Mouse (Mus musculus) leukemia stem cell, adult 10-12 weeks (primary cell): Measurements from ENCODE around the gene Casp14. TPM values are rescaled to one million over a fixed set of nuclear protein-coding genes. Genes with fewer than 3 reads are reported as not detected.

Source experiments
- polyA plus RNA-seq: library from polyadenylated mRNA; stranded (reverse); fragments of >175 nt; gene quantifications from 2 replicates; pipeline ENCODE4 v1.2.3, GENCODE M21; 2012; ENCODE audit warnings: low replicate concordance

Gene Casp14
- polyA plus RNA-seq: not detected in 2 replicates

GRCm38 (mm10) chr10:78718056-78718455 lies at the start of gene Casp14:
Casp14 (minus strand) TSS chr10:78718294.

DNA sequence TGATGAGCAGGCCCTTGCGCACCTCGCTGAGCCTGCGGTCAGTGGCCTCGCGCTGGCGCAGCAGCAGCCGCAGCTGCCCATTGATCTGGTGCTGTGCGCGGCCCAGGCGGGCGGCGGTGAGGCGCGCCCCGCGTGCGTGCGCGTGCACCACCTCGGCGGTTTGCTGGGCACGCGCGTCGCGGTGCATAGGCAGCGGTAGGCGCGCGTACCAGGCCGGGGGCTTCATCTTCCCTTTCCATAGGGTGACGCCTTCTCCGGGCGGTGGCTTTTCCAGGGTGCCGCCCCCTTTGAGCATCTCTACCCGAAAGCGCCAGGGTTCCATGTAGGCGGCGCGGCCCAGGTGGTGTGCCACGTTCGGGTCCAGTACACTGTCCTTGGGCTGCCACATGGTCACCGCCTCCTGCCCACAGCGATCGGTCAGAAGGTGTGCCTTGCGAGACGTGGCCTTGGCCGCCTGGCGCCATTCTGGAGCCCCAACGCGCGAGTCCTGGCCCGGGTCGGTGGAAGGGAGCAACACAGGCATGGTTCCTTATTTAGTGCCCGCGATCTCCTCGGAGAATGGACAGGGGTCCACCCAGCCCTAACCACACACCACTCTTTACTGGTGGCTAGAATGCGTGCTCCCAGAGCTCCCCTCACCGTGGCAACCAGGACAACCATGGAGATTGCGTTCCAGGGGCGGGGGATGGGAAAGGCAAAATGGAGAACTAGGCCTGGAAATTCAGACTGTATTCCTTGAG lies 34.5 kb upstream of the Casp14 start, which contains the start of gene Ccdc105:
Gene Ccdc105, minus strand, starts transcription at position 614 of the 740 bp plus-strand sequence.

Other genes starting within 250 kb of the Casp14 start
- gene Olfr1358, start 200.9 kb downstream of the Casp14 start, polyA plus RNA-seq: not detected in 2 replicates
- gene Ilvbl, start 143.9 kb downstream of the Casp14 start, polyA plus RNA-seq: 22.6 and 25.7 TPM in 2 replicates
- gene Syde1, start 126.3 kb downstream of the Casp14 start, polyA plus RNA-seq: 1.2 and 2.0 TPM in 2 replicates
- gene Olfr1357, start 100.2 kb downstream of the Casp14 start, polyA plus RNA-seq: not detected in 2 replicates
- not detected in 2 replicates for gene Ccdc105, start 34.8 kb upstream of the Casp14 start, polyA plus RNA-seq
- gene Slc1a6, start 62.2 kb upstream of the Casp14 start, polyA plus RNA-seq: not detected in 2 replicates
- gene Olfr1356, start 133.9 kb upstream of the Casp14 start, polyA plus RNA-seq: not detected in 2 replicates
- gene Olfr1355, start 157.2 kb upstream of the Casp14 start, polyA plus RNA-seq: not detected in 2 replicates
- not detected in 2 replicates for gene Olfr1354, start 194.9 kb upstream of the Casp14 start, polyA plus RNA-seq
- not detected in 2 replicates for gene Olfr8, start 232.3 kb upstream of the Casp14 start, polyA plus RNA-seq
- not detected in 2 replicates for gene Olfr1353, start 245.0 kb upstream of the Casp14 start, polyA plus RNA-seq